Mouse (Mus musculus) MEL (cell line): ENCODE measurements at regions not wholly inside any gene's neighbourhood (a gene's known extent, or its start where the extent isn't known, plus 50 kb on each side); places are given as distances from the start of the nearest gene placed in this dataset.

Source experiments
- E2F4 ChIP-seq: IDR thresholded peaks from 2 replicates; pipeline ENCODE4 v1.6.1; 2011; ENCODE audit warnings: low read depth, low read length, improper control_type of control experiment, borderline replicate concordance
- ELF1 ChIP-seq: IDR thresholded peaks from 2 replicates; pipeline ENCODE4 v1.6.1; 2014; ENCODE audit warnings: low read depth, mild to moderate bottlenecking, inconsistent platforms, low read length, improper control_type of control experiment, moderate library complexity
- KAT2A ChIP-seq: conservative IDR thresholded peaks from 2 replicates; pipeline ENCODE4 v1.6.1; 2012; ENCODE audit warnings: low read depth, low read length, improper control_type of control experiment, inconsistent platforms
- MAX ChIP-seq: IDR thresholded peaks from 2 replicates; pipeline ENCODE4 v1.6.1; 2011; ENCODE audit warnings: low read length, improper control_type of control experiment
- POLR2A ChIP-seq, 2 experiments: IDR thresholded peaks; 2 replicates each; pipeline ENCODE4 v1.6.1; 2011 to 2012; ENCODE audit warnings: low read length in 2 of 2, mild to moderate bottlenecking in 2 of 2, control low read depth in 1 of 2, improper control_type of control experiment in 1 of 2, low read depth in 1 of 2, moderate library complexity in 1 of 2; ENCODE audit not compliant: control insufficient read depth in 1 of 2, insufficient read depth in 1 of 2, poor library complexity in 1 of 2
- POLR2AphosphoS2 ChIP-seq: IDR thresholded peaks from 2 replicates; pipeline ENCODE4 v1.6.1; 2011; ENCODE audit warnings: low read length, improper control_type of control experiment
- SIN3A ChIP-seq: IDR thresholded peaks from 2 replicates; pipeline ENCODE4 v1.6.1; 2012; ENCODE audit warnings: low read length, improper control_type of control experiment, inconsistent platforms
- TBP ChIP-seq: IDR thresholded peaks from 2 replicates; pipeline ENCODE4 v1.8.0; 2011; ENCODE audit warnings: low read depth, low read length, improper control_type of control experiment
- ZNF384 ChIP-seq: IDR thresholded peaks from 2 replicates; pipeline ENCODE4 v1.6.1; 2012; ENCODE audit warnings: low read depth, mild to moderate bottlenecking, inconsistent platforms, low read length, improper control_type of control experiment

DNA sequence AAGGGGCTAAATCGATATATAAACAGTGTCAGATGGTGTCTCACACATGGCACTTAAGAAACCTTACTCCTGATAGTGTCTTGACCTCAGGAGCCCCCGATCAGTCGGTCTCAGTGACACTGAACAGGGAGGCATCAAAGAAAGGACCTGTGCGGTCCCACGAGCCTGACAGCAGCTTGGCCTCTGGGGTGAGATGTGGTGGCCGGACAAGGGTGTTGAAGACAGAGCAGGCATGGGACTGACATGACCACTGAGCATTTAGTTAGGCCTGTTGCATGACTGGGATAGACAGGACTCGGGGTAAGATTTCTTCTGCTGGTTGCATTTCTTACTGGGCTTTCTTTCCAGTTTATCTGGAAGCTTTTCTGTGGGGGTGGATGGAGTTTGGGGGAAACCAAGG is 99.3 kb upstream of the Jag1 start:
- TF ChIP-seq ELF1 (no peak), POLR2A (IDR thresholded peaks at IDR 0.05; ENCODE audit: control insufficient read depth in 1 of 2, insufficient read depth in 1 of 2, low read depth in 1 of 2, low read length in 2 of 2, poor library complexity in 1 of 2) (no peak), ZNF384 (no peak), TBP (no peak), MAX (no peak), KAT2A (no peak), E2F4 (no peak), SIN3A (no peak), POLR2AphosphoS2 (no peak)
